Mouse (Mus musculus) cerebellum, postnatal 4 days (tissue): ENCODE measurements around the gene Taf1d.
"Not testable (repeated sequence)": the region's sequence is repeated elsewhere in the genome, so short reads cannot be mapped to it uniquely, and the experiment has no call there.

Experiments
- DNase-seq, 2 experiments: peaks; one replicate each; pipeline ENCODE4 v3.0.0; 2022; ENCODE audit warnings: low spot score in 2 of 2, mixed read lengths in 1 of 2

Gene Taf1d

GRCm38 (mm10) chr9:15305503-15306397 is at the start of gene Taf1d:
Taf1d (plus strand) TSS chr9:15306214.
- DNase-seq = peak; percentile 96

- no peak for DNase-seq
Observed at GRCm38 (mm10) chr9:15256214-15256613, 49.8 kb upstream of the Taf1d start.

- DNase-seq = no peak
Observed at GRCm38 (mm10) chr9:15261980-15262379, 44.0 kb upstream of the Taf1d start.

- DNase-seq = no peak
Observed at GRCm38 (mm10) chr9:15263487-15263886, 42.5 kb upstream of the Taf1d start.

GRCm38 (mm10) chr9:15273981-15274380 is 32.0 kb upstream of the Taf1d start:
- DNase-seq = no peak

GRCm38 (mm10) chr9:15276855-15277254 is 29.2 kb upstream of the Taf1d start:
- DNase-seq = no peak

GRCm38 (mm10) chr9:15278343-15278742 is 27.7 kb upstream of the Taf1d start:
- DNase-seq = no peak

- no peak for DNase-seq
Observed at GRCm38 (mm10) chr9:15279139-15279648, 26.8 kb upstream of the Taf1d start.

- peak; percentile 82 to 91 for DNase-seq
Observed at GRCm38 (mm10) chr9:15279649-15280490, 26.1 kb upstream of the Taf1d start, which contains the start of gene Med17. Med17 (minus strand) TSS chr9:15279931.

GRCm38 (mm10) chr9:15280491-15280879 is 25.5 kb upstream of the Taf1d start:
- DNase-seq = no peak

GRCm38 (mm10) chr9:15285443-15285842 is 20.6 kb upstream of the Taf1d start:
- DNase-seq = no peak

- no peak for DNase-seq
Observed at GRCm38 (mm10) chr9:15287846-15288245, 18.2 kb upstream of the Taf1d start.

- no peak for DNase-seq
Observed at GRCm38 (mm10) chr9:15288402-15288801, 17.6 kb upstream of the Taf1d start.

GRCm38 (mm10) chr9:15289251-15289650 is 16.8 kb upstream of the Taf1d start:
- DNase-seq = no peak

- no peak for DNase-seq
Observed at GRCm38 (mm10) chr9:15297112-15297511, 8.9 kb upstream of the Taf1d start.

- no peak for DNase-seq
Observed at GRCm38 (mm10) chr9:15298451-15298850, 7.6 kb upstream of the Taf1d start.

- no peak for DNase-seq
Observed at GRCm38 (mm10) chr9:15300056-15300455, 6.0 kb upstream of the Taf1d start.

GRCm38 (mm10) chr9:15301399-15301798 is 4.6 kb upstream of the Taf1d start:
- DNase-seq = no peak

GRCm38 (mm10) chr9:15302006-15302405 is 4.0 kb upstream of the Taf1d start:
- DNase-seq = not testable (repeated sequence)

GRCm38 (mm10) chr9:15302881-15303280 is 3.1 kb upstream of the Taf1d start:
- DNase-seq = no peak

- peak in 1 of 2 experiments; percentile 27 for DNase-seq
Observed at GRCm38 (mm10) chr9:15306398-15307119, 545 bp downstream of the Taf1d start, which contains the start of gene 4931406C07Rik. 4931406C07Rik (minus strand) TSS chr9:15306448.
